Mouse (Mus musculus) layer of hippocampus, adult 2 months (tissue): ENCODE results near the gene Nup50. TPM values are rescaled to one million over a fixed set of nuclear protein-coding genes. Genes with fewer than 3 reads are reported as not detected.
"Not testable (repeated sequence)": the region's sequence is repeated elsewhere in the genome, so short reads cannot be mapped to it uniquely, and the experiment has no call there.

Source experiments
- DNase-seq, 2 experiments: peaks; one replicate each; pipeline ENCODE4 v3.0.0; 2022; ENCODE audit warnings: low spot score in 2 of 2
- H3K27ac ChIP-seq: fragments of 200-600 bp; 2 replicates; pipeline ENCODE4 v1.8.1; 2022
- H3K4me3 ChIP-seq: fragments of 200-600 bp; 2 replicates; pipeline ENCODE4 v1.8.1; 2022; ENCODE audit warnings: mild to moderate bottlenecking
- CTCF ChIP-seq: fragments of 200-600 bp; conservative IDR thresholded peaks from 2 replicates; pipeline ENCODE4 v1.8.1; 2022; ENCODE audit warnings: antibody characterized with exemption, mild to moderate bottlenecking, moderate library complexity
- long read RNA-seq, 2 experiments: library from polyadenylated mRNA; stranded (forward); transcript quantifications; one replicate each; pipeline ENCODE4 v2.0.0; 2021; ENCODE audit warnings: borderline mapping rate in 2 of 2
- total RNA-seq, 2 experiments: library from RNA; stranded (reverse); gene quantifications; 2 replicates each; pipeline ENCODE4 v1.2.3; 2021

Nup50 gene
- total RNA-seq: 10 to 100 TPM; 32.0 to 33.3 TPM
- long read RNA-seq, experiment 1, full-length matches to known transcripts: 31 of 38 reads
- long read RNA-seq, experiment 1, partial matches to known transcripts: 4 of 38 reads
- long read RNA-seq, experiment 1, other reads (novel, unspliced or antisense): 3 of 38 reads
- long read RNA-seq, experiment 2, full-length matches to known transcripts: 25 of 46 reads
- long read RNA-seq, experiment 2, partial matches to known transcripts: 17 of 46 reads
- long read RNA-seq, experiment 2, other reads (novel, unspliced or antisense): 4 of 46 reads

DNA sequence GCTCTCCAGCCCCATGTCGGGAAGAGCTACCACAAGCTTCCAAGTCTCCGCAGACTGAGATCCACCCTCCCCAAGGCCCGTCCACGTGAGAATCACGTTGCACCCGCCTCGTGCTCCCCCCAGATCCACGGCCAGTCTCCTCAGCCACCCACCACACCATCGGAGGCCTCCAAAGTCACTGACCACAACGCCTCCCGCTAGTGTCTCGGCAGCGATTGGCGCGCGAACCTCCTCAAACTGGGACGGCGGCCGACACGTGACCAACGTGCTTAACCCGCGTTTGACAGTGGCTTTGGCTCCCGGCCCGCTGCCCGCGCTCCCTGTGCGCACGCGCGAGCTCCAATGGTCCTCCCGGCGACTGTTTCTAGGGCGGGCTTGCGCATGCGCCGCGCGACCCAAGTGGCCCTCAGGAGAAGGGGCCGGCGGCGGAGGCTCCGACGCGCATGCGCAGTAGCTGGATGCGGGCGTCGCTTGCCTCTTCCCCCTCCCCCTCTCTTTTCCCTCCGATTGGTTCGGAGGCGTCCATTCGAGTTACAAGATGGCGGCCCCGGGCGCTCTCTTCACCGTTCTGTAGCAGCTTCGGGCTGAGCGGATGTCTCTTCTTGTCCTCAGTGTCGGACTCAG is at the start of gene Nup50:
Gene Nup50 (plus strand): TSS at position 528 of the 624 bp plus-strand sequence.
- no peak for TF ChIP-seq CTCF
- H3K27ac ChIP-seq: peak within 1 kb of the TSS; percentile 98
- H3K4me3 ChIP-seq: peak within 1 kb of the TSS; percentile 86
- DNase-seq: peak; percentile 99 to 100

DNA sequence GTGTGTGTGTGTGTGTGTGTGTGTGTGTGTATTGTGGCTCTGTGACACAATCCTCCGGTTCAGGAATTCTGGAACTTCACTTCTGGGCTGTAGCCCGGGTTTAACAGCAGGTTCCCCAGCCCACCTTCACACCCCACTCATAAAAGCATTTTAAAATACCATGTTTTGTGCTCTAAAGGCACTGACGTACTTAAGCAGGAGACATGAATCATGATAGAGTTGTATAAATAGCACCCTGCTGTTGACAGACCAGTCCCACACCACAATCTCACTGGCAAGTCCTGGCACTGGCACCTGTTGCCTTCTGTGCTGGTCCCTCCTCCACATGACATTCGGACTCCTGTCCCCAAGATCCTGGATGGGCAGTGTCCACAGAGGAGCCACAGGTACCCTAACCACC is 49.3 kb upstream of the Nup50 start:
- no peak for DNase-seq

DNA sequence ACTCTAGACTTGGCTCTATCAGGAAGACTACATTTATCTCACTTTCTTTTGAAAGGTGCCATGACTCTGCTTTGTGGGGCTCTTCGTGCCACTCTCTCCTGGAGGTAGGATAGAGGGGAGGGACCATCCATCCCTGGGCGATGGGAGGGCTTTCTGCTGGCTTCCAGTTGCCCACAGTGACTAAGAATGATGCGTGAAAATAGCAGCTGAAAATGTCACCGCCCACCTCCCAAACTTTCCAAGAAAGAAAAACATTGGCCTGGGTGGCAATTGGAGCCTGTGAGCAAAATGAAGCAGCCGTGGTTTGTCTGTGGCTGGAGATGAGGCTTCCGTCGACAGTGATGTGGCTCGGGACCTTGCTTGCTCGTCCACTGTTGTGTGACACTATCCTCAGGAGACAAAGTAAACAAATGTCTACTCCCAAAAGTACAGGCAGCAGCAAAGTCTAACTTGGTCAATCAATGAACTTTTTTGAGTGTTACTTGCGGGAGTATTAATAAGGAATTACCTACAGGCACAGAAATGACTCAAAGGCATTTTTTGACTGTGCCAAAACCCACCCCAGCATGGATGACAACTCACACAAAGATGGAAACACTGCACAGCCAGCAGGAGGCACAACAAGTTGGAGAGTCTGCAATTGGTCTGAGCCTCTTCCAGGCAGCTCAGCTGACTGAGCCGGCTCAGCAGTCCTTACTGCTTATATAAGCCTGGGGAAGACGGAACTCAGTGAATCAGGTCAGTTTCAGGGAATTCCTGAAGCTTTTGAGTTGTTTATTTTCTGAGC is 46.0 kb upstream of the Nup50 start:
- Histone ChIP-seq H3K27ac (no peak overlapping the region), H3K4me3 (no peak overlapping the region)
- no peak for DNase-seq
- peak; percentile 11; the same call in 1 of the 2 replicates for TF ChIP-seq CTCF

More for the DNA sequence above, 49.3 kb upstream of the Nup50 start:
- no peak for TF ChIP-seq CTCF
- no peak overlapping the region for H3K4me3 ChIP-seq
- H3K27ac ChIP-seq: no peak overlapping the region

DNA sequence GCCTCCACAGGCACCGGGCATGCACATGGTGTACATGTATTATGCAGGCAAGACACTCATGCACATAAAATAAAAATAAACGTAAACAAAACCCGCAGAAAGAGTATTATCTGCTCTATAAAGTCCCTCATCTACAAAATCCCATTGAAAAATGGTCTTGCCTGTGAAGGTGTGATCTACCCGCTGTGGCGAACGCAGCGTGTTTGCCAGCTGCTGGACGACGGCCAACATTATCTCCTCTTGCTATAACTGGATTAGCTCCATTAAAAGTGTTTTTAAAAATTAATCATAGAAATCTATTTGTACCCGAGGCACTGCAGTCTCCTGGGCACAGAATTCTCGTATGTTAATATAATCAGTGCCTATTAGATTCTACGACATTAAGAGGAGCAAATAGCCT is 35.1 kb upstream of the Nup50 start:
- peak; percentile 39 to 53 for DNase-seq
- H3K27ac ChIP-seq: no peak overlapping the region
- H3K4me3 ChIP-seq: no peak overlapping the region
- TF ChIP-seq CTCF: no peak

DNA sequence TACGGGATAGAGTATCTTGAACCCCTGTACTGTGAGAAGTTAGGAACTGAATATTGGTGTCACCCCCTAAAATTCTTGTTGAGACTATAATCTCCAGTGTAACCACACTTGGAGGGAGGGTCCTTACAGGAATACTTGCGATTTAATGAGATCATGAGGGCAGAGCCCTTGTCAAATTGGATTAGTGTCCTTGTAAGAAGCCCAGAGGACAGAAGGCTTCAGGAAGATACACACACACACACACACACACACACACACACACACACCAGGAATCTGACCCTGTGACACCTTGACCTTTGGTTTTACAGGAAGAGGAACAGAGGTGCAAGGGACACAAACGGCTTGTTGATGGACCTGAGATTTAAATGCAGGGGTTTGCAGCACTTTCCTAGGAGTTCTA is 32.0 kb upstream of the Nup50 start:
- no peak for DNase-seq
- no peak overlapping the region for H3K27ac ChIP-seq
- no peak for TF ChIP-seq CTCF
- H3K4me3 ChIP-seq: no peak overlapping the region

DNA sequence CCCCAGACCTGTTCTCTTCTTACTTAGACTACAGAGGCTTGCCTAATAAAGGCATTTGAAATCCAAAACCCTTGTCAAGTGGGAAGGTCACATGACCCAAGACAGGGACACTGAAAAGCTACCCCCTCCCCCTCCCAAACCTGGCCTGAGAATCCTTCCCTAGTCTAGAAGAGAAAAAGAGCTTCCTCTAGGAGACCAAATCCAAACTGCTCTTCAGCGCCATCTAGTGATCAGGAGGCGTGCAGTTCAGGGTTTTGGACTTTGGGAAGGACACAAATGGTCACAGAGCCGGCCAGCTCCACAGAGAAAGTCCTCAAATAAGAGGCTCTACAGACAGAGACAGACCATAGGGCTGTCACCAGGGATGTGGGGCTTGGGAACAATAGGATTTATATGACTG is 31.6 kb upstream of the Nup50 start:
- H3K4me3 ChIP-seq: no peak overlapping the region
- DNase-seq: peak; percentile 53 to 78
- no peak overlapping the region for H3K27ac ChIP-seq
- TF ChIP-seq CTCF: peak; percentile 96

DNA sequence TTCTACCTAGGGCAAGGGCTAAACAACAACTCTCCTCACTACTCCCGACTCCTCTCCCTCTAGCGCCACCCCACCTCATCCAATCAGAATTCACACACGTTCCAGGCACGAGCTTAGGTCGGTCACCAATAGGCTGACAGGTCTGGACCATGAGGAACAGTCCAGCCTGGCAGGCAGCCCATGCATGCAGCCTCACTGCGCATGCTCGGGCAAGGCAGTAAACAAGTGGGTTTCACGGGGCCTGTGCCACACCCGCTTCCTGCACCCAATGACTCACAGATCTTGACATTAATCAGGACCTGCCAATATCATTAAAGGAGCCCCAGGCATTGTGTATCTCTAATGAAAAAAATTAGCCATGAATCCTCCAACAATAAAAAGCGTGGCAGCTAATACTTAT is 27.0 kb upstream of the Nup50 start:
- H3K27ac ChIP-seq, H3K4me3 ChIP-seq, DNase-seq: not testable (repeated sequence)

DNA sequence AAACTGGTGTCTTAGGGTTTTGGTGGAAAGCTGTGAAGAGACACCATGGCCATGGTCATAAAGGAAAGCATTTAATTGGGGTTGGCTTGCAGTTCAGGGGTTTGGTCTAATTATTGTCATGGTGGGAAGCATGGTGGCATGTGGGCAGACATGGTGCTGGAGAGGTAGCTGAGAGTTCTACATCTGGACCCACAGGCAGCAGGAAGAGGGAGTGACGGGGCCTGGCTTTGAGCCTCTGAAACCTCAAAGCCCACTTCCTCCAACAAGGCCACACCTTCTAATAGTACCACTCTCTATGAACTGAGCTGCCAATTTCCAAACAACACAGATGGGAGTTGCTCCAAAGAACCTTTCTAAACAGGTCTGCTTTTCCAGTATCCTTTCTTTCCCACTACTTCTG is 26.5 kb upstream of the Nup50 start:
- H3K27ac ChIP-seq: no peak overlapping the region
- no peak for DNase-seq
- H3K4me3 ChIP-seq: no peak overlapping the region
- TF ChIP-seq CTCF: no peak

DNA sequence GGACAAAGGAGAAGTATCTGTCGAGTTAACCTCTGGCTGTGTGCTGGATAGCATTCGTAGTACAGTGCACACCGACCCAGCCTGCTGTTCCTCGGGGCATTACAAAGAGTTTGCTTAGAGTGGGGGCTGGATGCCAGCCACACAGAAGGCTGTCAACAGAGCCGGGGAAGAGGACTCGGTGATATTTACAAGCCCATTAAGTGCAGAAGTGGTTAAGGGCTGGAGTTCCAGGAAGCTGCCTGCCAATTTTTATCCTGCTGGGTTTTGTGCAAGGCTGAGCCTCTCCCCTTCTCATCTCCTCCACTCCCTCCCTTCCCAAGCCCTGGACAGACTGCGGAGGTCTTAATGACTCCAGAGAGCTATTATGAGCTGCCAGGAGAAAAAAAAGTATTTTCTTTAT is 25.1 kb upstream of the Nup50 start:
- Histone ChIP-seq H3K4me3 (no peak overlapping the region), H3K27ac (no peak overlapping the region)
- no peak for TF ChIP-seq CTCF
- DNase-seq: no peak

DNA sequence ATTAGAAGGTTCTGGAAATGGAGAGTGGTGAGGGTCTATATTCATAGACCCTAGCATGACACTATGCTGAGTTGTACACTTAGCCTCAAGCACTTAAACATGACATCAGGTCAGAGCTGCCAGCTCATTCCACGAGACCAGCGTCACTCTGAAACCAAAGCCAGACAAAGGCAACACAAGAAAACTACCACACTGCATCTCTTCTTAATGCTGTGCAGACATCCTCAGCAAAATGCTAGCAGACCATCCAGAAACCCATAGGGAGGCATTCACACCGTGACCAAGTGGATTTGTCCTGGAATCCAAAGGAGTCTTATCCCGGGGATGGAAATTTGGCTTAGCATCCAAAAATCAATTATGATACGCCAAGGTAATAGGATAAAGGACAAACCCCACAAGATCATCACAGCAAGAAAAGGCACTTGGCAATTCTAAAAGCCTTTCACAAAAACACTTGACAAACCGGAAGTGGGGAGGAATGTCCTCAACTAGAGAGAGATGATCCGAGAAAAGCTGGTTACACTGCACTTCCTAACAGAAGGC is 19.3 kb upstream of the Nup50 start:
- H3K27ac ChIP-seq: no peak overlapping the region
- no peak for TF ChIP-seq CTCF
- no peak overlapping the region for H3K4me3 ChIP-seq
- no peak for DNase-seq

DNA sequence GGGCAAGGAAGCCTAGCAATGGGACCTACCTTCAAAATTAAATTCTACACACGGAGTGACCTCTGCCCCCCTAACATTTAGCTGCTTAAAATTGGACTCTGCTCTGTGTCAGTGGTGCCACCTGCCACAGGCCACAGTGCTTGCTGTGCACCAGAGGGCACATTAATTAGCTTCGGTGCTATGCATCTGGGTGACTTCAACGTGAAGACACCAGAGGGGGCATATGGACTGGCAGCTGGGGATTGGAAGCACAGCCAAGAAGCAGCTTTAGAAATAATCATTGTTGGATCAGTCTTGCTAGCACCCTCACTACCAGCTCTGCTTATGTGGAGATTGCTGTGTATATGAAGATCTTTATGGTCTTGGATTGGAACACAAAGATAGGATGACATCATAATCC is 10.0 kb upstream of the Nup50 start:
- no peak overlapping the region for H3K27ac ChIP-seq
- no peak for DNase-seq
- no peak for TF ChIP-seq CTCF

DNA sequence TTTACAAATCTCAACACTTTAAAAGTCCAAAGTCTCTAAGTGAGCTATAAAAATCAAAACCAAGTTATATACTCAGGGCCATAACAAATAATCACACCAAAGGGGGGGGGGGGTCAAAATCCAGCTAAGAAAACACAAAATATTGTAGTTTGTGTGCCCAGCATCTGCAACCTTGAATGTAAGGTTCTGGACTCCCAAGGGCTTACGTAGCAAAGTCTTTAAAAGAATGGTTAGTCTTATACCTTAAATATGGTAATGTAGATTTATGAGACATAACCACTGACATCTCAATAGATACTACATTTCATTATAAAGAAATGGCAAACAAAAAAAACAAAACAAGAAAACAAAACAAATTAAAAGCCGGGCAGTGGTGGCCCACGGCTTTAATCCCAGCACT is 3.3 kb upstream of the Nup50 start, which contains the start of gene Gm29666:
Gene Gm29666 (minus strand): TSS at position 101 of the 400 bp plus-strand sequence.
- no peak for TF ChIP-seq CTCF
- DNase-seq: no peak
- H3K27ac ChIP-seq: no peak within 1 kb of the TSS
- no peak within 1 kb of the TSS for H3K4me3 ChIP-seq

More for the DNA sequence above, 10.0 kb upstream of the Nup50 start:
- no peak overlapping the region for H3K4me3 ChIP-seq
